Mouse (Mus musculus) lung, postnatal 0 days (tissue): ENCODE results near the gene Mgat5. TPM values are rescaled to one million over a fixed set of nuclear protein-coding genes. Genes with fewer than 3 reads are reported as not detected.

ENCODE experiments used
- ATAC-seq: fragments of 200-750 bp; cut with Nextera tagmentation; 2 replicates; pipeline ENCODE4 v1.8.0; 2017; ENCODE audit warnings: moderate library complexity
- DNase-seq: peaks from one replicate; pipeline ENCODE4 v3.0.0-alpha.2; 2016; ENCODE audit warnings: low spot score
- H3K27ac ChIP-seq: fragments of 300-500 bp; sonication (generic); 2 replicates; pipeline ENCODE4 v1.5.1; 2014; ENCODE audit warnings: antibody characterized with exemption, mild to moderate bottlenecking, low read length, mixed read lengths
- H3K27me3 ChIP-seq: fragments of 300-500 bp; sonication (generic); replicated peaks from 2 replicates; pipeline ENCODE4 v1.6.1; 2014; ENCODE audit warnings: low read length, mixed read lengths; ENCODE audit not compliant: insufficient read depth
- H3K36me3 ChIP-seq: fragments of 300-500 bp; sonication (generic); 2 replicates; pipeline ENCODE4 v1.6.1; 2014; ENCODE audit warnings: low read length, mixed read lengths; ENCODE audit not compliant: insufficient read depth
- H3K4me1 ChIP-seq: fragments of 300-500 bp; sonication (generic); 2 replicates; pipeline ENCODE4 v1.6.1; 2014; ENCODE audit warnings: antibody characterized with exemption, low read depth, low read length, mixed read lengths; ENCODE audit not compliant: insufficient read depth
- H3K4me2 ChIP-seq: fragments of 300-500 bp; sonication (generic); replicated peaks from 2 replicates; pipeline ENCODE4 v1.6.1; 2014; ENCODE audit warnings: low read depth, mild to moderate bottlenecking, low read length, moderate library complexity, mixed read lengths
- H3K4me3 ChIP-seq: fragments of 300-500 bp; sonication (generic); 2 replicates; pipeline ENCODE4 v1.5.1; 2014; ENCODE audit warnings: low read depth, low read length
- H3K9ac ChIP-seq: fragments of 300-500 bp; sonication (generic); replicated peaks from 2 replicates; pipeline ENCODE4 v1.6.1; 2014; ENCODE audit warnings: low read depth, mild to moderate bottlenecking
- H3K9me3 ChIP-seq: fragments of 300-500 bp; sonication (generic); 2 replicates; pipeline ENCODE4 v1.6.1; 2016; ENCODE audit warnings: low read length, mixed read lengths
- CTCF ChIP-seq: IDR thresholded peaks from 2 replicates; pipeline ENCODE4 v1.5.1; 2016; ENCODE audit warnings: antibody characterized with exemption, mild to moderate bottlenecking
- EP300 ChIP-seq: IDR thresholded peaks from 2 replicates; pipeline ENCODE4 v1.6.1; 2016; ENCODE audit warnings: antibody characterized with exemption, mild to moderate bottlenecking, control low read depth
- WGBS: fragments of 180-500 bp; shearing (Covaris S2); extraction: QIAGEN DNeasy Blood & Tissue Kit; methylation state at CpG from one replicate; pipeline ENCODE4 v1.1.7; 2014; 5-methylcytosine and 5-hydroxymethylcytosine counted together
- polyA plus RNA-seq: library from polyadenylated mRNA; unstranded; fragments of >200 nt; fragmentation: Nextera tagmentation; extraction: Ambion mirVana; gene quantifications from 2 replicates; pipeline ENCODE4 v1.2.1, GENCODE M21; 2015

Gene Mgat5
- polyA plus RNA-seq, 1 experiment from 2014 or later: 3.5 TPM

DNA sequence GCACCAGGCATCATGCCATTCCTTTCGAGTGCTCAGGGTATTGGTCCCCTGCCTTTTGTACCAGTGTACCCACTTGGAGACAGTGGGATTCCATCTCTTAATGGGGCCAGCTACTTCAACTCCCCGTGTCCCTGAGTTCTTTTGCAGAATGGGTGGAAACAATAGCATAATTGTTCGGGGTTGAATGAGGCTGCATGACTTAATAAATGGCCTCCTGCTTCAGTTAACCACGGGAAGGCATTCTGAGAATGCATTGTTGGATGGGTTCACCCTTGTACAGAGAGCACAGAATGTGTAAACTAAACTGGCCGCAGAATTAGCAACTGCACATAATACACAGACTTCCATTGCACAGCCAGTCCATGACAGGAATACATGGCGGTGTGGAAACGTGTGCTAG lies 214.8 kb downstream of the Mgat5 start:
- Histone ChIP-seq H3K9me3 (no peaks in the 10 kb centered on the region), H3K9ac (no peak overlapping the region), H3K36me3 (no peaks in the 10 kb centered on the region), H3K27ac (no peak overlapping the region), H3K4me2 (no peak overlapping the region), H3K4me1 (no peaks in the 10 kb centered on the region), H3K4me3 (no peak overlapping the region), H3K27me3 (no peaks in the 10 kb centered on the region)
- 57% methylated on average over 7 of the region's 7 CpGs for WGBS
- DNase-seq: no peak
- TF ChIP-seq EP300 (no peak), CTCF (no peak)
- ATAC-seq: no peak

GRCm38 (mm10) chr1:127420383-127420782 lies 215.6 kb downstream of the Mgat5 start:
- no peaks in the 10 kb centered on the region for H3K36me3 ChIP-seq
- H3K9ac ChIP-seq: no peak overlapping the region
- H3K4me3 ChIP-seq: no peak overlapping the region
- H3K4me2 ChIP-seq: no peak overlapping the region
- DNase-seq (no peak), ATAC-seq (no peak)
- H3K27ac ChIP-seq: no peak overlapping the region
- no peaks in the 10 kb centered on the region for H3K27me3 ChIP-seq
- TF ChIP-seq EP300: no peak
- no peak for TF ChIP-seq CTCF
- 75% methylated on average over 13 of the region's 13 CpGs for WGBS
- no peaks in the 10 kb centered on the region for H3K4me1 ChIP-seq
- H3K9me3 ChIP-seq: no peaks in the 10 kb centered on the region

DNA sequence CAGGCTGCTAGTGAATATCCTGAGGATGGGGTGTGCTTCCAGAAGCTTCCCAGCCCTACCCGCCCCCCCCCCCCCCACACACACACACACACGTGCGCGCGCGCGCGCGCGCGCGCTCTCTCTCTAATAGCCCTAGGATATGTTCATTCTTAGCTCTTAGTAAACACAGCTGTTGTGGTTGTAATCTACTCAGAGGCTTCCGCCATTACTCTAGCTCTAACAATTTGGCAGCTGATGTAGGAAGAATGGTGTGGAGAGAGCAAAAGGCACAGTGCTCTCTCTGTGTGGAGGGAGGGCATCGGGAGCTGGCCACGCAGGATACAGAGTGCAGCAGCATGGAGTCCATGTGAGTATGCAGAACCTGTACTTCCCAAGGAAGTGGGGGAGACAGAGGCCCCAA lies 216.0 kb downstream of the Mgat5 start:
- Histone ChIP-seq H3K4me3 (no peak overlapping the region), H3K36me3 (no peaks in the 10 kb centered on the region), H3K9me3 (no peaks in the 10 kb centered on the region), H3K9ac (no peak overlapping the region), H3K4me1 (no peaks in the 10 kb centered on the region), H3K27me3 (no peaks in the 10 kb centered on the region), H3K4me2 (no peak overlapping the region), H3K27ac (no peak overlapping the region)
- no peak for ATAC-seq
- TF ChIP-seq CTCF (no peak), EP300 (no peak)
- 85% methylated on average over 8 of the region's 15 CpGs for WGBS
- no peak for DNase-seq

GRCm38 (mm10) chr1:127422565-127422964 lies 217.8 kb downstream of the Mgat5 start:
- no peak for ATAC-seq
- DNase-seq: no peak
- Histone ChIP-seq H3K27me3 (no peaks in the 10 kb centered on the region), H3K4me1 (no peaks in the 10 kb centered on the region), H3K4me2 (no peak overlapping the region), H3K27ac (no peak overlapping the region), H3K9me3 (no peaks in the 10 kb centered on the region), H3K36me3 (no peaks in the 10 kb centered on the region), H3K9ac (no peak overlapping the region), H3K4me3 (no peak overlapping the region)
- WGBS: 74% methylated on average over 4 of the region's 4 CpGs
- TF ChIP-seq CTCF: no peak
- TF ChIP-seq EP300: no peak

DNA sequence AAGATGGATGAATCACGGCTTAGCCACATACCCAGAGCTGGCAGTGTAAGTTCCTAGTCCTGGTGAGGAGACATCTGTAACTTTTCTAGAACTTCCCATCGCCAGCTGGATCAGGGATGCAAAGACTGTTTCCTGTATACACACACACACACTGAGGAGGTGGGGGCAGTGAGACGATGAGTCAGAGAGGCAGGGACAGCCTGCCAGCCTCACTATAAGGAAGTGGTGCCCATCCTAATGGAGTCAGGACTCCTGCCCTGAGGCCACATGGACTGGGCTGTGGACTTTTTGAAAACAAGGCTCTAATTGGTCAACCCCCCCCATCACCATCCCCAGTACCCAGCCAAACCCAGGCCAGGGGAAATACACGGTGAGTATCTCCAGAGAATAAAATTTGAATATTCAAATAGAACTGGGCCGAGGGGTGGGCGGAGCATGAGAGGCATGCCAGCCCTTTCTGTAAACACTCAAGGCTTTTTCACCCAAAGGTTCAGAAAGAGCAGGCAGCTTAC lies 220.3 kb downstream of the Mgat5 start:
- no peak overlapping the region for H3K4me2 ChIP-seq
- no peaks in the 10 kb centered on the region for H3K36me3 ChIP-seq
- no peak overlapping the region for H3K9ac ChIP-seq
- DNase-seq (peak; percentile 69), ATAC-seq (peak; percentile 90)
- H3K9me3 ChIP-seq: no peaks in the 10 kb centered on the region
- TF ChIP-seq EP300: no peak
- TF ChIP-seq CTCF: no peak
- 30% methylated on average over 6 of the region's 6 CpGs for WGBS
- H3K4me1 ChIP-seq: no peaks in the 10 kb centered on the region
- H3K27me3 ChIP-seq: no peaks in the 10 kb centered on the region
- H3K27ac ChIP-seq: no peak overlapping the region
- H3K4me3 ChIP-seq: no peak overlapping the region

GRCm38 (mm10) chr1:127430290-127430689 lies 225.5 kb downstream of the Mgat5 start:
- ATAC-seq (no peak), DNase-seq (no peak)
- no peaks in the 10 kb centered on the region for H3K27me3 ChIP-seq
- no peaks in the 10 kb centered on the region for H3K9me3 ChIP-seq
- no peak overlapping the region for H3K4me3 ChIP-seq
- H3K36me3 ChIP-seq: no peaks in the 10 kb centered on the region
- no peak overlapping the region for H3K27ac ChIP-seq
- no peaks in the 10 kb centered on the region for H3K4me1 ChIP-seq
- H3K9ac ChIP-seq: no peak overlapping the region
- no peak overlapping the region for H3K4me2 ChIP-seq
- no peak for TF ChIP-seq CTCF
- TF ChIP-seq EP300: no peak
- WGBS: 90% methylated on average over 7 of the region's 7 CpGs

- no peak for TF ChIP-seq CTCF
- TF ChIP-seq EP300: no peak
- Histone ChIP-seq H3K9ac (no peak overlapping the region), H3K36me3 (no peaks in the 10 kb centered on the region), H3K4me1 (no peaks in the 10 kb centered on the region), H3K4me2 (no peak overlapping the region), H3K27me3 (no peaks in the 10 kb centered on the region), H3K27ac (no peak overlapping the region), H3K9me3 (no peaks in the 10 kb centered on the region), H3K4me3 (no peak overlapping the region)
- DNase-seq: no peak
- WGBS: 81% methylated on average over 4 of the region's 4 CpGs
- no peak for ATAC-seq
Measured at GRCm38 (mm10) chr1:127434829-127435228, 230.0 kb downstream of the Mgat5 start.
